Mouse (Mus musculus) midbrain, embryonic 14.5 days (tissue): ENCODE results near the gene Get4. TPM values are rescaled to one million over a fixed set of nuclear protein-coding genes. Genes with fewer than 3 reads are reported as not detected.

ENCODE experiments used
- ATAC-seq: fragments of 200-750 bp; cut with Nextera tagmentation; 2 replicates; pipeline ENCODE4 v1.8.0; 2017; ENCODE audit warnings: moderate number of reproducible peaks, moderate library complexity; ENCODE audit not compliant: low FRiP score, low TSS enrichment
- DNase-seq: peaks from one replicate; pipeline ENCODE4 v3.0.0-alpha.2; 2015
- H3K27ac ChIP-seq: fragments of 300-500 bp; sonication (generic); replicated peaks from 2 replicates; pipeline ENCODE4 v1.5.1; 2014; ENCODE audit warnings: mild to moderate bottlenecking, low read depth, low read length, moderate library complexity
- H3K27me3 ChIP-seq: fragments of 300-500 bp; sonication (generic); 2 replicates; pipeline ENCODE4 v1.6.1; 2014; ENCODE audit warnings: low read length, control low read depth, mixed read lengths; ENCODE audit not compliant: control insufficient read depth, insufficient read depth
- H3K36me3 ChIP-seq: fragments of 300-500 bp; sonication (generic); 2 replicates; pipeline ENCODE4 v1.6.1; 2014; ENCODE audit warnings: low read length, control low read depth; ENCODE audit not compliant: control insufficient read depth, insufficient read depth
- H3K4me1 ChIP-seq: fragments of 300-500 bp; sonication (generic); 2 replicates; pipeline ENCODE4 v1.6.1; 2014; ENCODE audit warnings: mild to moderate bottlenecking, antibody characterized with exemption, low read length, control low read depth; ENCODE audit not compliant: control insufficient read depth, insufficient read depth
- H3K4me2 ChIP-seq: fragments of 300-500 bp; sonication (generic); 2 replicates; pipeline ENCODE4 v1.6.1; 2014; ENCODE audit warnings: mild to moderate bottlenecking, low read length, moderate library complexity
- H3K4me3 ChIP-seq: fragments of 300-500 bp; sonication (generic); replicated peaks from 2 replicates; pipeline ENCODE4 v1.5.1; 2014; ENCODE audit warnings: low read depth, low read length
- H3K9ac ChIP-seq: fragments of 300-500 bp; sonication (generic); replicated peaks from 2 replicates; pipeline ENCODE4 v1.6.1; 2014; ENCODE audit warnings: mild to moderate bottlenecking, low read length, moderate library complexity
- H3K9me3 ChIP-seq: fragments of 300-500 bp; sonication (generic); 2 replicates; pipeline ENCODE4 v1.6.1; 2016; ENCODE audit warnings: low read length, control low read depth, mixed read lengths; ENCODE audit not compliant: control insufficient read depth
- WGBS: fragments of 180-500 bp; shearing (Covaris S2); extraction: QIAGEN DNeasy Blood & Tissue Kit; methylation state at CpG from one replicate; pipeline ENCODE4 v1.1.7; 2014; 5-methylcytosine and 5-hydroxymethylcytosine counted together
- polyA plus RNA-seq: library from polyadenylated mRNA; unstranded; fragments of >200 nt; fragmentation: Nextera tagmentation; extraction: Ambion mirVana; gene quantifications from 2 replicates; pipeline ENCODE4 v1.2.1, GENCODE M21; 2014

Gene Get4
- polyA plus RNA-seq, 1 experiment from 2014 or later, result 113 TPM

DNA sequence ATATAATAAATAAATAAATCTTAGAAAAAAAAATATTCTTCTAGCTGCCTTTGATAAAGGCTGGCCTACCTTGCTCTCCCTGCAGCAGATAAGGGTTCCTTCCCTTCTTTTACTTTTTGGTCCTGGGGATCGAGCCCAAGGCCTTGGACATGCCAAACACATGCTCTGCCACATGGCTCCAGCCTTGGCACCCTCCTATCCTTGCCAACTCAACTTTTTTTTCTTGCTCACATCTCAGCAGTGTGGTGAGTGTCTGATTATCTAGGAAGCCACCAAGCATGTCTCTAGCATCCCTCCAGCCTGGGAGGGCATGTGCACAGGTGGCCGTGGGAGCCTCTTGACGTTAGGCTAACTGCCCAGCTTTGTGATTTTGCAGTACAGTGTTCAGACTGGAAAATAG lies 23.8 kb upstream of the Get4 start:
- 95% methylated on average over 3 of the region's 3 CpGs for WGBS
- peaks cover 92% of the 10 kb centered on the region for H3K36me3 ChIP-seq

DNA sequence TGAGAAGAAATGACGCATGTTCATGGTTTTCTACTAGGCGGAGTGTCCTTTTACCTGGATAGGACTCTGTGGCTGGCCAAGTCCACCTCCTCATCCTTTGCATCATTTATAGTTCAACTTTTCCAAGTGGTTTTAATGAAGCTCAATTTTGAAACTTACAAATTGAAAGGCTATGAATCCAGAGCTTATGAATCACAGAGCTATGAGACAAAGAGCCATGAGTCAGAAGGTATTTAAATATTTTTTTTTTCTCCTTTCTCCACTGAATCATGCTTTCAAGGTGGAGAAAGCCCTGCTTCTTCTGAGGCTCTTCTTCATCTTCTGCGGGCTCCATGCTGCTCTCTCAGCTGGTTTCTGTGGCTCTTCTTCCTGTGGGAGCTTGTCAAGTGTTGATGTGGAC lies 22.4 kb upstream of the Get4 start:
- no peak for ATAC-seq
- 94% methylated on average over 3 of the region's 3 CpGs for WGBS
- H3K27me3 ChIP-seq, result no peaks in the 10 kb centered on the region

More for the DNA sequence above, 23.8 kb upstream of the Get4 start:
- no peak for DNase-seq
- no peak overlapping the region for H3K27ac ChIP-seq
- H3K4me2 ChIP-seq, result no peak overlapping the region
- no peaks in the 10 kb centered on the region for H3K27me3 ChIP-seq
- no peaks in the 10 kb centered on the region for H3K4me1 ChIP-seq
- no peaks in the 10 kb centered on the region for H3K9me3 ChIP-seq
- H3K9ac ChIP-seq, result no peak overlapping the region
- ATAC-seq, result no peak
- no peak overlapping the region for H3K4me3 ChIP-seq

DNA sequence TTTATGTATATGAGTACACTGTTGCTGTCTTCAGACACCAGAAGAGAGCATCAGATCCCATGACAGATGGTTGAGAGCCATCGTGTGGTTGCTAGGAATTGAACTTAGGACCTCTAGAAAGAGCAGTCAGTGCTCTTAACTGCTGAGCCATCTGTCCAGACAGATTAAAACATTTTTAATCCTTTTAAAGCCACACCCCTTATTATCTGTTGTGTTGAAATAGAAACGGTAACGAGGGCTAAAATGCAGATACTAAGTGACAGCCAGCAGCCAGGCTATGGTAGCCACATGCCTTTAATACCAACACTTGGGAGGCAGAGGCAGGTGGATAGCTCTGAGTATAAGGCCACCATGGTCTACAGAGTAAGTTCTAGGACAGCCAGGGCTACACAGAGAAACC lies 20.0 kb upstream of the Get4 start:
- Histone ChIP-seq H3K9ac (no peak overlapping the region), H3K4me3 (no peak overlapping the region), H3K36me3 (peaks cover 92% of the 10 kb centered on the region), H3K4me1 (no peaks in the 10 kb centered on the region), H3K27ac (no peak overlapping the region), H3K27me3 (no peaks in the 10 kb centered on the region), H3K9me3 (no peaks in the 10 kb centered on the region), H3K4me2 (no peak overlapping the region)
- WGBS, result 78% methylated on average over 3 of the region's 3 CpGs
- ATAC-seq (no peak), DNase-seq (no peak)

More for the DNA sequence above, 22.4 kb upstream of the Get4 start:
- no peaks in the 10 kb centered on the region for H3K9me3 ChIP-seq
- H3K4me3 ChIP-seq, result no peak overlapping the region
- DNase-seq, result no peak
- H3K4me2 ChIP-seq, result no peak overlapping the region
- H3K9ac ChIP-seq, result no peak overlapping the region
- no peaks in the 10 kb centered on the region for H3K4me1 ChIP-seq
- H3K27ac ChIP-seq, result no peak overlapping the region
- H3K36me3 ChIP-seq, result peaks cover 92% of the 10 kb centered on the region

DNA sequence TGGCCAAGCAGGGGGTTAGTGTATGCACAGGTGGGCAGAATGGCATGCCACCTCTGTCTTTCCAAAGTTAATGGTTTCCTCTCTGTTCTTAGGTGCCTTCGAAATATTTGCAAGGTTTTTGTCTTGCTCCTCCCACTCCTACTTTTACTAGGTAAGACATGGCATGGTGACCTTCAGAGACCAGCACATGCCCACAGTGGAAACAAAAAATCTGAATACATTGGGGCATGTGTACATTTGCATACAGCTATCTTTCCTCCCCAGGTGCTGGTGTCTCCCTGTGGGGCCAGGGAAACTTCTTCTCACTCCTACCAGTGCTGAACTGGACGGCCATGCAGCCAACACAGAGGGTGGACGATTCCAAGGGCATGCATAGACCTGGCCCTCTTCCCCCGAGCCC lies 17.7 kb upstream of the Get4 start:
- Histone ChIP-seq H3K4me2 (no peak overlapping the region), H3K9me3 (no peaks in the 10 kb centered on the region), H3K4me3 (no peak overlapping the region), H3K27me3 (no peaks in the 10 kb centered on the region), H3K4me1 (no peaks in the 10 kb centered on the region), H3K36me3 (peaks cover 95% of the 10 kb centered on the region), H3K27ac (no peak overlapping the region), H3K9ac (no peak overlapping the region)
- 98% methylated on average over 4 of the region's 4 CpGs for WGBS
- DNase-seq (no peak), ATAC-seq (no peak)

DNA sequence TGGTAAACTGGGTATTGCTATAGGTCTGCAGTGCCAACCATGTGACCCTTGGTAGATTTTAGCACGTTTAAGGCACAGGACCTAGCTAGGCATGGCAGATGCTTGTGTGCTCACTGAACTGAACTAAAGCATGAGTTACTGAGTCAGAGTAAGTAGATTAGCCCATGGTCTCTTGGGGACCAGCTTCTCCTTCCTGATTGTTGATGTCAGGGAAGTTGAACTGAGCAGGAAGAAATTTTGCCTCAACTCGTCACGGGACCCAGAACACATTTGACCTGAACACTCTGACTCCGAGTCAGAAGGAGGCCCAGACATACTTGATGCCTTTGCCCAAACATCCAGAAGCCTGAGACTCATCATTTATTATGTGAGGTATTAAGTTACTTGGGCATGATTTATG lies 14.7 kb upstream of the Get4 start:
- Histone ChIP-seq H3K27ac (no peak overlapping the region), H3K9me3 (no peaks in the 10 kb centered on the region), H3K4me3 (no peak overlapping the region), H3K4me1 (no peaks in the 10 kb centered on the region), H3K9ac (no peak overlapping the region), H3K36me3 (peaks cover 98% of the 10 kb centered on the region), H3K27me3 (no peaks in the 10 kb centered on the region), H3K4me2 (no peak overlapping the region)
- DNase-seq (no peak), ATAC-seq (no peak)
- WGBS, result 87% methylated on average over 4 of the region's 4 CpGs

DNA sequence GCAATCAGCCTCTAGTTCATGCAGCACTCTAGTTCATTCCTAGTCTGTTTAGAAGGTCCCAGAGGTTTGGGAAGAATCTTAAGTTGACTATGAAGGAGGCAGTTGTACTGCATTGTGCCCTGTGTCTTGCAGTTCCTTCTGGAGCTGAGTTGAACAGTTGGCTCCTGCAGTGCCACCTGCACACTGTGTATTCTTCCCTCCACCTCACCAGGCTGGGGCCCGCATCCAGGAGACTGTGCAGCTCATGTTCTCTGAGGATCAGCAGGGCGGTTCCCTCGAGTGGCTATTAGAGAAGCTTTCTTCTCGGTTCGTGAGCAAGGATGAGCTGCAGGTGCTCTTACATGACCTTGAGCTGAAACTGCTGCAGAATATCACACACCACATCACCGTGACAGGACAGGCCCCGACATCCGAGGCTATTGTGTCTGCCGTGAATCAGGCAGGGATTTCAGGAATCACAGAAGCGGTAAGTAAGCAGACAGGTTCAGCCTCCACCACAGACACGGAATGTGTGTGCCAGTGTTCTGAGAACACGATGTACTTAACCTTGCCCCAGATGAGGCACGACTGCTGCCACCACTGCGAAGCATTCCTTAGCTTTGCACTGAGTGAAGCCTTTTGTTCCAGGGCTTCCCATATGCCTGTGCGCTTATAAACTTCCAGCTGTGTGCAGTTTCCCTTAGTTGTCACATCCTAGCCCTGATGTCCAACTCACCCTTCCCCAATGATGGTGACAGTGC lies 10.9 kb upstream of the Get4 start:
- no peak overlapping the region for H3K4me2 ChIP-seq
- H3K9me3 ChIP-seq, result no peaks in the 10 kb centered on the region
- ATAC-seq, result no peak
- no peak for DNase-seq
- H3K4me3 ChIP-seq, result no peak overlapping the region
- H3K27ac ChIP-seq, result no peak overlapping the region
- no peaks in the 10 kb centered on the region for H3K27me3 ChIP-seq
- 92% methylated on average over 15 of the region's 15 CpGs for WGBS
- H3K9ac ChIP-seq, result no peak overlapping the region
- H3K36me3 ChIP-seq, result peaks cover 98% of the 10 kb centered on the region
- H3K4me1 ChIP-seq, result no peaks in the 10 kb centered on the region

DNA sequence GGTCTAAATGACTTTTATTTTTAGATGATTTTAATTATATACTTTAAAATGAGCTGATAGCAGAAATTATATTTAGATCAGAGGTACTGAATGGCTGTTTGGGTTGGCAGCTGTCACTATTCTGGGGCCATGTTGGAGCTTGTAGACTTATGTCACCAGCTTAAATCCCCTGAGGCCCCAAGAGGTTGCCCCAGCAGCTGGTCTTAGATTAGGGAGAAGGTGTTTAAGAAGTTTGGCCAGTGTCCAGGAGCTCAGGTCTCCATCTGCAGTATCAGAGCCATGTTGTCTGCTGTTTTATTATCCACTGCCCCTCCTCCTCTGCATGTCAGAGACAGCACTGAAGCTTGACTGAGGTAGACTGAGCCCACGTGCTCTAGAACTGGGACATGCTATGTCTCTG lies 8.7 kb upstream of the Get4 start:
- Histone ChIP-seq H3K27ac (no peak overlapping the region), H3K4me2 (no peak overlapping the region), H3K36me3 (peaks cover 98% of the 10 kb centered on the region), H3K4me3 (no peak overlapping the region), H3K9ac (no peak overlapping the region), H3K4me1 (no peaks in the 10 kb centered on the region), H3K9me3 (no peaks in the 10 kb centered on the region), H3K27me3 (no peaks in the 10 kb centered on the region)
- 89% methylated on average over 1 of the region's 1 CpGs for WGBS
- ATAC-seq, result no peak
- peak; percentile 18 for DNase-seq

DNA sequence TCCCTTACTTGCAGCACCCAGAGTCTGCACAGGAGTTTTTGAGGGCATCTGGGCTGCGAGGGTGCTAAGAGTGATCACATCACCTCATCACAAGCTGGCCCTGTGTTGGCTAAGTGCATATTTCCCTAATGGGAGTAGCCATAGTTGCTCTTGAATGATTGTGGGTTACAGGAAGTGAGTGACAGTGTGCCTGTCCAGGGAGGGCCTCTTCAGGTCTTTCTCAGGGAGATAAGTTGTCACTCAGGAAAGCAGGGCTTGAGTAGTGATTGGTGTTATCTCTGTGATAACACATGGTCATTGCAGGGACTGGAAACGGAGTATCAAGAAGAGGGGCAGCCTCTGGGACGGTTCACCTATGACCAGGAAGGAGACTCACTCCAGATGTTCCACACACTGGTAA lies 4.4 kb upstream of the Get4 start:
- Histone ChIP-seq H3K4me2 (no peak overlapping the region), H3K9me3 (no peaks in the 10 kb centered on the region), H3K4me1 (no peaks in the 10 kb centered on the region), H3K4me3 (no peak overlapping the region), H3K36me3 (peaks cover 77% of the 10 kb centered on the region), H3K9ac (no peak overlapping the region), H3K27me3 (no peaks in the 10 kb centered on the region), H3K27ac (no peak overlapping the region)
- 93% methylated on average over 3 of the region's 3 CpGs for WGBS
- no peak for ATAC-seq
- no peak for DNase-seq

DNA sequence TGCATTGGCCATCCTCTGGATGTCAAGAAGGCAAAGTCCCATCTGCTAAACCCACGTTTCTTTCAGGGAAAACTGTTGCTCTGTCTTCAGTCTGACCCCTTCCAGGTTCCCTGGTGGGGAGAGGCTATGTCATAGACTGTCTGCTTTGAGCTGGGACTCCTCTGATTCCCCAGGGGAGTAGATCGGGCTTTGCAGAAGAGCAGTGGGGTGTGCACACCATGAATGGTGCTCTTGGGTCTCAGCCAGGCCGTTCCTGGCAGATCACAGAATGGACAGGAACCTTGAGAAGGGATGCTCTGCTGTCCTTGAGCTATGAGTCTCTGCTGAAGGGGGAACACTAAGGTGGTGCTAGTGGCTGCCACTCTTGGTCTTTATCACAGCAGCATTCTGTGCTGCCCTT lies 3.3 kb upstream of the Get4 start:
- peaks cover 66% of the 10 kb centered on the region for H3K36me3 ChIP-seq
- no peak for DNase-seq
- no peaks in the 10 kb centered on the region for H3K9me3 ChIP-seq
- peaks cover 8% of the 10 kb centered on the region for H3K4me1 ChIP-seq
- H3K27ac ChIP-seq, result no peak overlapping the region
- no peak for ATAC-seq
- 69% methylated on average over 3 of the region's 3 CpGs for WGBS
- no peak overlapping the region for H3K4me2 ChIP-seq
- H3K4me3 ChIP-seq, result no peak overlapping the region
- no peaks in the 10 kb centered on the region for H3K27me3 ChIP-seq
- H3K9ac ChIP-seq, result no peak overlapping the region
